Mouse (Mus musculus): ENCODE results near the gene Pdia3. TPM values are rescaled to one million over a fixed set of nuclear protein-coding genes. Genes with fewer than 3 reads are reported as not detected.

Pdia3 gene
- polyA plus RNA-seq, 1 experiment from 2014 or later: 322 TPM

DNA sequence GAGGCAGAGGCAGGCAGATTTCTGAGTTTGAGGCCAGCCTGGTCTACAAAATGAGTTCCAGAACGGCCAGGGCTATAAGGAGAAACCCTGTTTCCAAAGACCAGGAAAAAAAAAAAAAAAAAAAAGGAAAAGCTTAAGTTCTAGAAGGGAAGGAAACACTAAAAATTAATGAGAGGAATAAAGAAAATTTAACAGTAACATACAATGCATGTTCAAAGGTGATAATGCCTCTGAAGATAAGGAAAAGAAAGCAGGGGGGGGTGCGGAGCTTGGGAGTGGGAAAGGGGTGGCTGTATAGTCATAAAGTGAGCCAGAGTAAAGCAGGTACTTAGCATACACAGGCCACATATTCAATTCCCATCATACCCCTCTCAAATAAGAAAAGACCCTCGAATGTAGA lies 31.5 kb downstream of the Pdia3 start:
- peaks cover 11% of the 10 kb centered on the region; the same call in 1 of the 2 replicates for H3K27me3 ChIP-seq
- no peaks in the 10 kb centered on the region for H3K9me3 ChIP-seq
- H3K4me2 ChIP-seq (replicated peaks): no peak overlapping the region
- no peak overlapping the region for H3K4me3 ChIP-seq
- no peak for ATAC-seq (replicated peaks)
- 83% methylated on average over 3 of the region's 3 CpGs for WGBS
- peaks cover 24% of the 10 kb centered on the region for H3K4me1 ChIP-seq
- 0 out of 2 replicates have a peak, but pooled peaks cover under 1% of the 10 kb centered on the region for H3K36me3 ChIP-seq
- no peak overlapping the region for H3K9ac ChIP-seq (replicated peaks)
- no peak overlapping the region for H3K27ac ChIP-seq (replicated peaks)

DNA sequence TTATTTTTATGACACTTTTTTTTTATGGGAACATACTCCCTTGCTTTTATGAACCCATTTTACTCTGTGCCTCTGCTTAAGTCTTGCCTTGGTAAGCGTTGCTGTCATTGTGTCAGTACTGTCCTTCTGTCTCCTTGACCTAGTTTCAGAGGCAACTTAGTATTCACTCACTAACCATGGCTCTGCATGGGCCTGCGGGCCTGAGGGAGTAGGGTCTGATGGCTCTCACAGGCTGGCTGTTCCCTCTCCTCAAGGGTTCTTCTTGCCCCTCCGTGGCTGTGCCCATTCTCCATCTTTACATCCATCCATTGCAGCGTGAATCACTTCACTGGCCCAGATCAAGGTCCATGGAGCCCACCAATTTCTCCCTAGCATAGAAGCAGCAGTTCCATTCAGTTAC lies 32.9 kb downstream of the Pdia3 start:
- Histone ChIP-seq H3K4me2 (replicated peaks) (no peak overlapping the region), H3K9ac (replicated peaks) (no peak overlapping the region), H3K36me3 (peaks cover 6% of the 10 kb centered on the region), H3K4me3 (no peak overlapping the region), H3K9me3 (no peaks in the 10 kb centered on the region), H3K27me3 (peaks cover 11% of the 10 kb centered on the region; the same call in 1 of the 2 replicates), H3K4me1 (peaks cover 36% of the 10 kb centered on the region), H3K27ac (replicated peaks) (no peak overlapping the region)
- 83% methylated on average over 4 of the region's 4 CpGs for WGBS
- ATAC-seq (replicated peaks): no peak

DNA sequence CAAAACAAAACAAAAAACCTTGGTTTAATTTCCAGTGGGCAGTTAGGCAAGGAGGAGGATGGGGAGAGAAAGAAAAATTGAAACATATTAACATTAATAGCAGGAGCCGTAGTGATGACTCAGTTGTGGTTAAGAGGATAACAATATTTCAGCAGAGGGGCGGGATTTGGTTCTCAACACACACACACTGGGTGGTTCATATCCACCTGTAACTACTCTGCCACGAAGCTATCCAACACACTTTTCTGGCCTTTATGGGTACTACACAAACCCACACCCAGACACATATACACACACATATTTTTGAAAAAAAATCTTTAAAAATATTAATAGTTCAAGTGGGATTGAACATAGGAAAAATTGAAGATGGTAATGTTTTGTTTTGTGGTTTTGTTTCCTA lies 33.4 kb downstream of the Pdia3 start:
- Histone ChIP-seq H3K9me3 (no peaks in the 10 kb centered on the region), H3K27ac (replicated peaks) (no peak overlapping the region), H3K4me1 (peaks cover 36% of the 10 kb centered on the region), H3K9ac (replicated peaks) (no peak overlapping the region), H3K27me3 (peaks cover 9% of the 10 kb centered on the region; the same call in 1 of the 2 replicates), H3K4me2 (replicated peaks) (no peak overlapping the region), H3K36me3 (peaks cover 8% of the 10 kb centered on the region), H3K4me3 (no peak overlapping the region)
- 92% methylated on average over 3 of the region's 3 CpGs for WGBS
- ATAC-seq (replicated peaks): no peak

- Histone ChIP-seq H3K4me1 (peaks cover 24% of the 10 kb centered on the region), H3K27me3 (no peaks in the 10 kb centered on the region), H3K4me3 (peak overlapping the region; percentile 69; the same call in 1 of the 2 replicates), H3K27ac (replicated peaks) (peak overlapping the region; percentile 95), H3K9ac (replicated peaks) (peak overlapping the region; percentile 17; the same call in 1 of the 2 replicates), H3K9me3 (no peaks in the 10 kb centered on the region), H3K36me3 (peaks cover 13% of the 10 kb centered on the region), H3K4me2 (replicated peaks) (peak overlapping the region; percentile 68)
- ATAC-seq (replicated peaks): no peak
- WGBS: 20% methylated on average over 9 of the region's 9 CpGs
Measured at GRCm38 (mm10) chr2:121448136-121448535, 34.6 kb downstream of the Pdia3 start.

DNA sequence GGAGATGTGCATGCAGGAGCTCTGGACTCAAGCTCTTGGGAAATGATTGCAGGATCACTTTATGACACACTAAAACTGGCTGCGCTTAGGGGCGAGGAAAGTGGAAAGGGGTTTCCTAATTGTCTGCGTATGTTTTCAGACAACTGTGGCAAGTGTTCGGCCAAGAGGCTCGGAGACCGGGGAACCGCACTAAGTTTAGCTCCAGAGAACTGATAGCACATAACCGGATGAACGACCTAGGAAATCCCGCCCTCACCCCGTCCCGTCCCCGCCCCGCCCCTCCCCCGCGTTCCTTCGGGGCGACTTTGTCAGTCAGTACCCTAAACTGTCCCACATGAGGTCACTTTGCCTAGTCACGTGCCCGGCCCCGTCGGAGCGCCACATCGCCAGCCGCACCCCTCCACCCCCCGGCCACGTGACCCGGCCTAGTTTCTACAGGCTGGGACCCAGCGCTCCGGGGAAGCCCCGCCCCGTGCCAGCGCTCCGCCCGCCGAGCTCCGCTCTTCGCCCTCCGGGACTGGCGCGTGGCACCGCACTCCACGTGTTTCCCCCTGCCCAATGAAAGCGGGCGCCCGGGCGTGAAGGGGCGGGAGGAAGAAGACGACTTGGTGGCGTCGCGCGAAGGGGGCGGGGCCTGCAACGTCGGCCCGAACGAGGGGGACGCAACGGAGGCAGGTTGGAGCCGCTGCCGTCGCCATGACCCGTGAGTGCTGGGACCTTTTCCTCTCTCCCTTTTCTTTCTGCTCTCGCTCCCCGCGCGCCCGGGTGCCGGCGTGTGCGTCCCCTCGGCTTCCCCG lies 35.4 kb downstream of the Pdia3 start, which contains the start of gene Serf2:
TSS of gene Serf2 (plus strand) at position 457 of the 797 bp plus-strand sequence.
- no peaks in the 10 kb centered on the region for H3K9me3 ChIP-seq
- H3K9ac ChIP-seq (replicated peaks): peak within 1 kb of the TSS; percentile 81
- peak within 1 kb of the TSS; percentile 95 for H3K27ac ChIP-seq (replicated peaks)
- H3K27me3 ChIP-seq: no peaks in the 10 kb centered on the region
- peaks cover 23% of the 10 kb centered on the region for H3K4me1 ChIP-seq
- H3K36me3 ChIP-seq: peaks cover 16% of the 10 kb centered on the region
- peak; percentile 99 for ATAC-seq (replicated peaks)
- H3K4me3 ChIP-seq: peak within 1 kb of the TSS; percentile 69
- WGBS: under 1% methylated on average over 65 of the region's 74 CpGs
- peak within 1 kb of the TSS; percentile 73 for H3K4me2 ChIP-seq (replicated peaks)

DNA sequence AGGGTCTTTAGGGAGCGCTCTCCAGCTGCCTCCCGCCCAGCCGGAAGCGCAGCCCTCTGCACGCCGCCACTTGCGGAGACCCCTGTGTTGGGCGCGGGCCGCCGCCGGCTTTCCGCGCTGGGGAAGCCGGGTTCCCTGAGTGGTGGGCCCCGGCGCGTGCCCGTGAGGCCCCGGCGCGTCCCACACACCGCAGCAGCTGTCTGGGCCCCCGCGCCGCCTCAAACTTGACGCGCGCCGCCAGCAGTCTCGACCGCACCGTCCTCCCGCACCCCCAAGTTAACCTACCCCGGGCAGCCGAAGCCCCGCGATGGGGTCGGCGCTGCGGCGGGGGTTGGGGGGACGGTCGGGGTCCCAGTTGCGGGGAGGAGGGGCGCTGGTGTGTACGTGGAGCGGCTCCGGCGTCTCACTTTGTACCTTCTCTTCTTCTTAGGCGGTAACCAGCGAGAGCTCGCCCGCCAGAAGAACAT lies 36.0 kb downstream of the Pdia3 start:
- 1% methylated on average over 48 of the region's 54 CpGs for WGBS
- Histone ChIP-seq H3K4me2 (replicated peaks) (peak overlapping the region; percentile 73), H3K4me3 (peak overlapping the region; percentile 69), H3K36me3 (peaks cover 16% of the 10 kb centered on the region), H3K9ac (replicated peaks) (peak overlapping the region; percentile 81), H3K27ac (replicated peaks) (peak overlapping the region; percentile 95), H3K9me3 (no peaks in the 10 kb centered on the region), H3K4me1 (peaks cover 23% of the 10 kb centered on the region), H3K27me3 (no peaks in the 10 kb centered on the region)
- ATAC-seq (replicated peaks): peak; percentile 83

DNA sequence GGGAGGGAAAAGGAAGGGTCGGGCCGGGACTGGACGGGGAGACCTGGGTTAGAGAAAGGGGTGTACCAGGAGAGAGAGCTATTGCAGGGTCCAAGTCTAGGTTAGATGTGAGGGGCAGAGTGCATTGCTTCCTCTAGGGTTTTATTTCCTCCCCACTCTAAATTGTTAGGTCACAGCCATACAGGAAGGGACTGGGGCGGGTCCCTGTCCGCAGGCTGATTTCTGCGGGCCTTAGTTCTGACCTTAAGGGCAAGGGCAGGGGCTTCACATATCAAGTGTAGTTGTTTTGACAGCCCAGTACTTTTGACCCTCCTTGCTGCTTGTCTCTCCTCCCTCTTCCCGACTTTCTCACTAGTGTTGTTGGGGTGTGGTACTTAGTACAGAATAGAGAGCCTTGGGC lies 36.5 kb downstream of the Pdia3 start:
- H3K27me3 ChIP-seq: no peaks in the 10 kb centered on the region
- peak overlapping the region; percentile 69 for H3K4me3 ChIP-seq
- 3% methylated on average over 7 of the region's 7 CpGs for WGBS
- ATAC-seq (replicated peaks): peak; percentile 8; the same call in 1 of the 2 replicates
- no peaks in the 10 kb centered on the region for H3K9me3 ChIP-seq
- peaks cover 23% of the 10 kb centered on the region for H3K4me1 ChIP-seq
- H3K27ac ChIP-seq (replicated peaks): peak overlapping the region; percentile 95
- peaks cover 16% of the 10 kb centered on the region for H3K36me3 ChIP-seq
- peak overlapping the region; percentile 73 for H3K4me2 ChIP-seq (replicated peaks)
- H3K9ac ChIP-seq (replicated peaks): peak overlapping the region; percentile 81

- Histone ChIP-seq H3K36me3 (peaks cover 16% of the 10 kb centered on the region), H3K27me3 (no peaks in the 10 kb centered on the region), H3K9me3 (no peaks in the 10 kb centered on the region), H3K4me1 (peaks cover 30% of the 10 kb centered on the region), H3K4me2 (replicated peaks) (no peak overlapping the region), H3K27ac (replicated peaks) (no peak overlapping the region), H3K9ac (replicated peaks) (no peak overlapping the region), H3K4me3 (no peak overlapping the region)
- ATAC-seq (replicated peaks): no peak
- WGBS: 88% methylated on average over 4 of the region's 4 CpGs
Measured at GRCm38 (mm10) chr2:121452361-121452760, 38.8 kb downstream of the Pdia3 start.

- 81% methylated on average over 4 of the region's 4 CpGs for WGBS
- no peak within 1 kb of the TSS for H3K4me3 ChIP-seq
- no peak within 1 kb of the TSS for H3K9ac ChIP-seq (replicated peaks)
- peaks cover 16% of the 10 kb centered on the region for H3K36me3 ChIP-seq
- no peak within 1 kb of the TSS for H3K4me2 ChIP-seq (replicated peaks)
- H3K9me3 ChIP-seq: no peaks in the 10 kb centered on the region
- H3K27ac ChIP-seq (replicated peaks): no peak within 1 kb of the TSS
- H3K4me1 ChIP-seq: peaks cover 35% of the 10 kb centered on the region
- no peaks in the 10 kb centered on the region for H3K27me3 ChIP-seq
- no peak for ATAC-seq (replicated peaks)
Measured at GRCm38 (mm10) chr2:121452990-121453389, 39.4 kb downstream of the Pdia3 start, which contains the start of gene Hypk. Gene Hypk (plus strand): TSS chr2:121453290.

DNA sequence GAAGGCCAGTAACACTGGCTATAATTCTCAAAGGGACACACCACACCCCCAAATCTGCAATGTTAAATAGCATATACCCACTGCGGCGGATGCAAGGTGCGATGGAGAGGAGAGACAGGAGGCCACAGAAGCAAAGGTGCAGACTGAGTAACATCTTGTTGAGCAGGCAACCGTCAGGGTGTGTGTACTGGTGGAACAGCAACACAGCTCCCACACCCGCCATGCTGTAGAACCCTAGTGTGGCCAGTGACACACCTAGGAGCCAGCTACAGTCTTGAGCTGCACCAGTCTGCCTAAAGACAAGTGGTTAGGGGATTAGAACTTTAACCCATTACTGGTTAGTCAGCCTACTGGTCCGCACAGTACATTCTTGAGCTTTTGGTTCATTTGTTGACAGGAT lies 40.3 kb downstream of the Pdia3 start:
- H3K4me3 ChIP-seq: no peak overlapping the region
- no peak overlapping the region for H3K27ac ChIP-seq (replicated peaks)
- no peak overlapping the region for H3K9ac ChIP-seq (replicated peaks)
- peaks cover 32% of the 10 kb centered on the region for H3K4me1 ChIP-seq
- no peaks in the 10 kb centered on the region for H3K27me3 ChIP-seq
- 91% methylated on average over 6 of the region's 6 CpGs for WGBS
- H3K4me2 ChIP-seq (replicated peaks): no peak overlapping the region
- H3K9me3 ChIP-seq: no peaks in the 10 kb centered on the region
- peaks cover 23% of the 10 kb centered on the region for H3K36me3 ChIP-seq
- no peak for ATAC-seq (replicated peaks)

- no peak overlapping the region for H3K9ac ChIP-seq (replicated peaks)
- H3K27ac ChIP-seq (replicated peaks): no peak overlapping the region
- H3K4me1 ChIP-seq: peaks cover 26% of the 10 kb centered on the region
- no peak overlapping the region for H3K4me2 ChIP-seq (replicated peaks)
- H3K27me3 ChIP-seq: no peaks in the 10 kb centered on the region
- WGBS: 84% methylated on average over 5 of the region's 5 CpGs
- H3K4me3 ChIP-seq: no peak overlapping the region
- H3K9me3 ChIP-seq: no peaks in the 10 kb centered on the region
- H3K36me3 ChIP-seq: peaks cover 39% of the 10 kb centered on the region
- no peak for ATAC-seq (replicated peaks)
Measured at GRCm38 (mm10) chr2:121455534-121455933, 42.0 kb downstream of the Pdia3 start.
